Mouse (Mus musculus) forebrain, embryonic 11.5 days (tissue): Measurements from ENCODE around the gene Setx. TPM values are rescaled to one million over a fixed set of nuclear protein-coding genes. Genes with fewer than 3 reads are reported as not detected.

Experiments
- ATAC-seq: fragments of 200-750 bp; cut with Nextera tagmentation; replicated peaks from 2 replicates; pipeline ENCODE4 v1.8.0; 2017; ENCODE audit warnings: moderate TSS enrichment; ENCODE audit not compliant: low FRiP score
- DNase-seq: peaks from one replicate; pipeline ENCODE4 v3.0.0-alpha.2; 2017; ENCODE audit warnings: low spot score
- H3K27ac ChIP-seq: fragments of 300-500 bp; sonication (generic); 2 replicates; pipeline ENCODE4 v1.5.1; 2014; ENCODE audit warnings: low read depth, low read length
- H3K27me3 ChIP-seq: fragments of 300-500 bp; sonication (generic); 2 replicates; pipeline ENCODE4 v1.6.1; 2014; ENCODE audit warnings: mild to moderate bottlenecking, low read length, mixed read lengths; ENCODE audit not compliant: control insufficient read depth, insufficient read depth
- H3K36me3 ChIP-seq: fragments of 300-500 bp; sonication (generic); 2 replicates; pipeline ENCODE4 v1.6.1; 2014; ENCODE audit warnings: mild to moderate bottlenecking, low read length, moderate library complexity, mixed read lengths; ENCODE audit not compliant: control insufficient read depth, insufficient read depth
- H3K4me1 ChIP-seq: fragments of 300-500 bp; sonication (generic); replicated peaks from 2 replicates; pipeline ENCODE4 v1.6.1; 2014; ENCODE audit warnings: low read length, mixed read lengths; ENCODE audit not compliant: control insufficient read depth, insufficient read depth
- H3K4me2 ChIP-seq: fragments of 300-500 bp; sonication (generic); 2 replicates; pipeline ENCODE4 v1.6.1; 2014; ENCODE audit warnings: low read depth, mild to moderate bottlenecking, low read length, moderate library complexity, mixed read lengths; ENCODE audit not compliant: severe bottlenecking
- H3K4me3 ChIP-seq: fragments of 300-500 bp; sonication (generic); 2 replicates; pipeline ENCODE4 v1.5.1; 2014; ENCODE audit warnings: low read depth, low read length
- H3K9ac ChIP-seq: fragments of 300-500 bp; sonication (generic); 2 replicates; pipeline ENCODE4 v1.6.1; 2014; ENCODE audit warnings: low read length
- H3K9me3 ChIP-seq: fragments of 300-500 bp; sonication (generic); 2 replicates; pipeline ENCODE4 v1.6.1; 2016; ENCODE audit warnings: low read length, mixed read lengths; ENCODE audit not compliant: control insufficient read depth
- WGBS: fragments of 180-500 bp; shearing (Covaris S2); extraction: QIAGEN DNeasy Blood & Tissue Kit; methylation state at CpG from one replicate; pipeline ENCODE4 v1.1.7; 2014; 5-methylcytosine and 5-hydroxymethylcytosine counted together
- polyA plus RNA-seq: library from polyadenylated mRNA; unstranded; fragments of >200 nt; fragmentation: Nextera tagmentation; extraction: Ambion mirVana; gene quantifications from 2 replicates; pipeline ENCODE4 v1.2.1, GENCODE M21; 2014

Setx gene
- polyA plus RNA-seq, 1 experiment from 2014 or later, result 12.2 TPM

DNA sequence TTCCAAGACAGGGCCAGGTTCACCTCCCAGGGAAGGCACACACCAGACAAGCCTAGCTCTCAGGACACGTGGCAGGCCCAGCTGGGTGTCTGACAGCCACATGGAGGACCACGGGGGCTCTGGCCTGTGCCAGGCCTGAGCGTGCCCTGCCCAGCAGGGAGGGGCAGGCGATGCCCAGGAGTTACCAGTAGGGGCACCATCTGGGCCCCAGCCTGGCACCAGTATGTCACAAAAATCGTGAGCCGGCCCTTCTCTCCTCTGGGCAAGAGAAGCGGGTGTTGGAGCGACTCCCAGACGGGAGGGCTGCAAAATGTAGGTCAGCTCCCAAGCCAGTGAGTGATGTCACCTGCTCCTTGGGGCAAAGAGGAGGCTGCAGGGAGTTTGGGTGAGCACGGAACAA is 93.9 kb downstream of the Setx start:
- no peak overlapping the region for H3K4me3 ChIP-seq
- ATAC-seq, result no peak
- DNase-seq, result no peak
- no peaks in the 10 kb centered on the region for H3K9me3 ChIP-seq
- H3K9ac ChIP-seq, result no peak overlapping the region
- no peaks in the 10 kb centered on the region for H3K27me3 ChIP-seq
- no peaks in the 10 kb centered on the region for H3K36me3 ChIP-seq
- peaks cover 2% of the 10 kb centered on the region; the same call in 1 of the 2 replicates for H3K4me1 ChIP-seq
- 77% methylated on average over 10 of the region's 10 CpGs for WGBS
- no peak overlapping the region for H3K4me2 ChIP-seq
- no peak overlapping the region for H3K27ac ChIP-seq

DNA sequence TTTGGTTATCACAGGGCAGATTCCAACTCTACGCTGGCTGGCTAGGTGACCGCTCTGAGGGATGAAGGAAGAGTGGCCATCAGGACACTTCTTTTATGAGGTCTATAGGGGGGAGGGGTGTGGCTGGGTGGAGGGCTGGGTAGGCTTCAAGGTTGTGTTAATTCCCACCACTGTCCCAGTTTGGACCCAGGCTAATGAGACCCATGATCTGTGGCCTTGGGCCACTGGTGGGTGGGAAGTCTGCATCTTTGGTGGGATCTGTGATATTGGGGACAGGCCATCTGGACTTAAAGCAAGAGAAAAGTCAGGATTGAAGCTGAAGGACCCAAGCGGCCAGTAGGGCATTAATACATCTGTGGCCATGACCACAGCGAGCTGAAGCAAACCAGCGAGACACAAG is 94.8 kb downstream of the Setx start:
- DNase-seq, result no peak
- no peaks in the 10 kb centered on the region for H3K36me3 ChIP-seq
- peaks cover 2% of the 10 kb centered on the region; the same call in 1 of the 2 replicates for H3K4me1 ChIP-seq
- 92% methylated on average over 5 of the region's 5 CpGs for WGBS
- H3K4me3 ChIP-seq, result no peak overlapping the region
- no peaks in the 10 kb centered on the region for H3K27me3 ChIP-seq
- H3K9me3 ChIP-seq, result no peaks in the 10 kb centered on the region
- no peak overlapping the region for H3K4me2 ChIP-seq
- no peak overlapping the region for H3K27ac ChIP-seq
- no peak overlapping the region for H3K9ac ChIP-seq
- no peak for ATAC-seq

DNA sequence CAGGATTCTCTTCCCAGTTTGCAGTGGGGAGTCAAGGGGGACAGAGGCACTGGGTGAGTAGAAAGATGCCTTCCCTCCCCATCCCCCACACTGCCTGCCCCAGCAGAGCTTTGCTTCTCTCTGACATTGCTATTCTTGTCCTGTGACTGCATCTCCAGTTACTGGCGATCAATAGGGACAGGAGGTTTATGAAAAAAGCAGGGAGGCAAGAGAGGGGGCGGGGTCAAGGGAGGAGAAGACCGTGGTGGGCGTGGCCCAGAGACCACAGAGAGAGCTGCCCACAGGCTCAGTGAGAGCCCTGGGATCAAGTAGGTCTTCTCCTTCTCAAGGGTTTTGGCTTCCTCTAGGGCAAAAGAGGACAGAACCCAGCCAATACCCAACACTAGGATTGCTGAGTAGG is 98.3 kb downstream of the Setx start:
- 5% methylated on average over 4 of the region's 4 CpGs for WGBS
- Histone ChIP-seq H3K9me3 (no peaks in the 10 kb centered on the region), H3K27me3 (no peaks in the 10 kb centered on the region), H3K27ac (no peak overlapping the region), H3K9ac (no peak overlapping the region), H3K4me3 (no peak overlapping the region), H3K4me2 (no peak overlapping the region), H3K36me3 (no peaks in the 10 kb centered on the region), H3K4me1 (no peaks in the 10 kb centered on the region; the same call in 1 of the 2 replicates)
- DNase-seq, result peak; percentile 65
- ATAC-seq, result no peak

DNA sequence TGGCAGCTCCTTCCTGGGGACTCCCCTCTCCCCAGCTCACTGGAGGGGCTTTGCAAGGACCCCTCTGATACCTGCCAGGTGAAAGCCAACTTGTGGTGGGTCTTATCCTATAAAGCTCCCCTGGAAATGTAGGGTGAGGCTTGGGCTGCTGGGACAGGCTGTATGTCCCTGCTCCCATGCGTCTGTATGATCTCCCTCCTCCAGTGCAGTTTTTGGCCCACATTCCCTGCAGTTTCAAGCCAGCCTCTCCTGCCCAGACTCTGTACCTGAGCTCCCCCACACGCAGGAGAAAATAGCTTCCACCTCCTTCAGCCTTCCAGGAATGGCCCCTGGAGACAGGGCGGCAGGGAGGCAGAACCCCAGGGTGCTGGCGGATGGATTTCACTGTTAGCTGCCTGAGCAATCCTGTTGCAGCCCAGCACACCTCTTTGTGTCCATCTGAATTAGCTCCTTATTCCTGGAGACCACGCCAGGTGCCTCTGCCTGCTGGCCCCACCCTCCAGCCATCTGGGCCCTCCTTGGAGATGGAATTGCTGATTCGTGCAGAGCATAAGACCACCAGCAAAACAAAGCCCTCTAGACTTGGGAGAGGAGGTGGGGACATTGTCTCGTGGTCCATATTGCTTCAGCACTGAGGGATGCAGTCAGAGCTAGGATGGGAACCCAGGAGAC is 99.7 kb downstream of the Setx start:
- no peak overlapping the region for H3K4me3 ChIP-seq
- no peaks in the 10 kb centered on the region for H3K36me3 ChIP-seq
- H3K4me1 ChIP-seq, result no peaks in the 10 kb centered on the region; the same call in 1 of the 2 replicates
- 44% methylated on average over 7 of the region's 7 CpGs for WGBS
- H3K9me3 ChIP-seq, result no peaks in the 10 kb centered on the region
- H3K9ac ChIP-seq, result no peak overlapping the region
- no peaks in the 10 kb centered on the region for H3K27me3 ChIP-seq
- no peak overlapping the region for H3K27ac ChIP-seq
- ATAC-seq, result no peak
- H3K4me2 ChIP-seq, result no peak overlapping the region
- no peak for DNase-seq

DNA sequence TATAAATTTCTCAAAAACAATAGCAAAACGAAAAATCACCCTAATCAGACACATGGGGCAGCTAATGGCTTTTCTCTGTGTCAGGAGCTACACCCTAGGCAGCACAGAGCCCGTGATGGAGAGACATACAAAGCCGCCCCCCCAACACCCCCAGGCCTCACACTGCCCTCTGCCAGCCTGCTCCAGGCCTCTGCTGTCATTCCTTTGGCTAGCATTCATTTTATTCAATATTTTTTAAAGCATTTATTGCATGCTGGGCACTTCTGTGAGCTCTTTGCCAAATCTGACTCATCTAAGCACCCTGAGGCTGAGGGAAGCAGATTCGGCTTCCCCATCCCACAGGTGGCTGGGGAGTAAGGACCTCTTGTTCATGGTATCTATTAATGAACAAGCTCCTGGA is 102.7 kb downstream of the Setx start:
- Histone ChIP-seq H3K36me3 (no peaks in the 10 kb centered on the region), H3K27ac (no peak overlapping the region), H3K4me3 (no peak overlapping the region), H3K9me3 (no peaks in the 10 kb centered on the region), H3K9ac (no peak overlapping the region), H3K4me1 (no peaks in the 10 kb centered on the region; the same call in 1 of the 2 replicates), H3K27me3 (no peaks in the 10 kb centered on the region), H3K4me2 (no peak overlapping the region)
- DNase-seq (no peak), ATAC-seq (no peak)
- WGBS, result 78% methylated on average over 4 of the region's 4 CpGs

DNA sequence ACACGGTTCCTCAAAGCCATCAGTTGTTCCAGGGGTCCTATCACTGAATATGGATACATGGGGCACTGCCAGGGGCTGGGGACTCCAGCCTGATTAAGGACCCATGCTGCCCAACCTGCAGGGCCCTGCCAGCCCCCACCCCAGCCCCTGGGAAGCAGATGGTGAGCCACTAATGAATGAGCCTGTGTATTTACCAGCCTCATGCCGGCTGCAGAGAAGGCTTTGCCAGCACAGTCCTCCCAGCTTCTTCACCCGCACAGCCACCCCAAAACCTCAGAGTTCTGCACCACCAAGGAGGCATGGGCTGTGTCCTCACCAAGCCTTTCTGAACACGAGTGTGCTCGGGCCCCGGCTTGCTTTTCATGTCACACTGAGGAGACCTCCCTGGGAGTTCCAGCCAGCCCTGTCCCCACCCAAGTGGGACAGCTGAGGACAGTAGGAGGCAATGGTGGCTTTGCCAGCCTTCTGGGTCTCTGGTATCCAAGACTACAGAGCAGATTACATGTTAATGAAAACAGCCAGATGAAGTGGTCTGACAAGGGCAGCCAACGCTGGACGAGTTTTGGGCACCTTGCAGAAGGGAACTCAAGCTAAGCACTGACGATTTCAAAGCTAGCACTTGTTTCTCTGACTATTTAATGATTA is 106.3 kb downstream of the Setx start:
- Histone ChIP-seq H3K36me3 (no peaks in the 10 kb centered on the region), H3K4me3 (no peak overlapping the region), H3K4me1 (no peaks in the 10 kb centered on the region), H3K27ac (no peak overlapping the region), H3K4me2 (no peak overlapping the region), H3K27me3 (no peaks in the 10 kb centered on the region), H3K9me3 (no peaks in the 10 kb centered on the region), H3K9ac (no peak overlapping the region)
- WGBS, result 72% methylated on average over 9 of the region's 9 CpGs
- ATAC-seq (no peak), DNase-seq (no peak)

Other genes with a start within 250 kb of the Setx start
- gene Barhl1, start 207.5 kb upstream of the Setx start, polyA plus RNA-seq, result 2.2 and 3.5 TPM in 2 replicates
- 0.55 and 0.75 TPM in 2 replicates for gene Cfap77, start 69.1 kb upstream of the Setx start, polyA plus RNA-seq
- gene Ttf1, start 63.9 kb upstream of the Setx start, polyA plus RNA-seq, result 13.6 and 14.7 TPM in 2 replicates
- gene Ntng2, start 128.8 kb downstream of the Setx start, polyA plus RNA-seq, result 1.6 and 2.4 TPM in 2 replicates
- 65.9 and 70.1 TPM in 2 replicates for gene Med27, start 222.6 kb downstream of the Setx start, polyA plus RNA-seq